Mouse (Mus musculus) megakaryocyte progenitor cell, adult 5-6 weeks (primary cell): ENCODE results near the gene Antxr1. TPM values are rescaled to one million over a fixed set of nuclear protein-coding genes. Genes with fewer than 3 reads are reported as not detected.

Experiments used
- ATAC-seq: replicated peaks from 2 replicates; pipeline ENCODE4 v1.8.0; 2016; ENCODE audit warnings: mild to moderate bottlenecking, moderate TSS enrichment, inconsistent platforms; ENCODE audit not compliant: poor library complexity
- total RNA-seq, 2 experiments: library from RNA; stranded (forward) in 1 of 2; stranded (reverse) in 1 of 2; fragments of 157-497, 149-512 nt in 1 of 2; fragments of 200-1000 nt in 1 of 2; gene quantifications; 2 replicates each; pipeline versions ENCODE4 v1.2.3 to v1.2.4; 2015 to 2017

The Antxr1 gene
- total RNA-seq, 2 experiments from 2014 or later: 0.08 to 1.2 TPM

DNA sequence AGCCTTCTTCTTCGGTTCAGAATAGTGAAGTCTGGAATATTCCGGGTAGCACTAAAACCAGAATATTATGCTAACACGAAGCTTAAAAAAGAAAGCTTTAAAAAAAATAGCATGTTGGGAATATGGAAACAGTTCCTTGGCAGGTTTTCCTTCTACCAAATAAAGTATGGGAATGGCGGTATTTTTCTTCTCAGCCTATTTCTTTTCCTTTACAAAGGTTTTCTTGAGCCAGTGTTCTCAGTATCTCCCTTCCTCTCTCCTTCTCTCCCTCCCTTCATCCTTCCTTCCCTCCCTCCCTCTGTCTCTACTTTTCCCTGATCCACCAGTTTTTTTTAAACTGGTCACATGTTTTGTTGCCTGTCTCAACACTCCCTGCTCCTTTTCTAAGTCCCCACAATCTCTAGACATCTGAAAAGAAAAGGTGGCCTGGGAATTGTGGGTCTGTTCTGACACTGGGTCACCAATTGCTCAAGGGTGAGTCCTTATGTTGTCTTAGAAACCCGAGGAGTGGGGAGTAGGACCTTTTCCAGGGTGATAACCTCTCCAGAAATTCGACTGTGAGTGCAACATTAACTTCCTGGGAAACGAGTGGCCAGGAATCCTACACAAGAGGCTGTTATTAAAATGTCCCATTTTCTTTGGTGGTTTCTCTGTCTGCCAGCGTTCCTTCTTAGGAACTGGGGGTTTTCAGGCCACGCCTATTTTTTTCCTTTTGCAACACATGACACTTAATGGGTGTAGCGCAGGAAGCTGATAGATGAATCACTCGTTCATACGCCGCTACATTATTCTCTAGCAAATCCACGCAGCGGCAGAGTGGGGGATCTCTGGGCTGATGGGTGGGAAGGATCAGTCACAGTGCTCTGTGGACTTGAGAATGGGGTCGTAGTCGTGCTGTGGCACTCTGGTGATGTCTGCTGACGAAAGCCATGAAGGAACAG is 42.4 kb downstream of the Antxr1 start:
- ATAC-seq: no peak

GRCm38 (mm10) chr6:87287251-87287650 is 48.4 kb downstream of the Antxr1 start:
- ATAC-seq: no peak

DNA sequence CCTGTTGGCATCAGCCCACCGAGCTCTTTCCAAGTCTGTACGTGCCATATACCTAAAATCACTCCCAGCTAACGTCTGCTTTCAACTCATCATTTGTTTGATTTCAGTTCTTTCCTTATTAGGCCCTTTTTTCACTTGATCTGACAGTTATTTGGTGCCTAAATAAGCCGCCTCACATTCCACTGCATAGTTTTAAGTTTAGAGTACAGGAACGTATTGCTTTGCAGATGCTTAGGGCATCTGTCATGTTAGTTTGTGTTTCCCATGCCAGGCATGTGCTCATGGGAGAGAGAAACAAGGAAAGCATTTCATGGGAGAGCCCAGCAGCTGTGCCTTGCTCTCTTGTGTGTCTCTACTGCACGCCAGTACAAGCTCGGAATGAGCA is 50.3 kb downstream of the Antxr1 start:
- no peak for ATAC-seq

DNA sequence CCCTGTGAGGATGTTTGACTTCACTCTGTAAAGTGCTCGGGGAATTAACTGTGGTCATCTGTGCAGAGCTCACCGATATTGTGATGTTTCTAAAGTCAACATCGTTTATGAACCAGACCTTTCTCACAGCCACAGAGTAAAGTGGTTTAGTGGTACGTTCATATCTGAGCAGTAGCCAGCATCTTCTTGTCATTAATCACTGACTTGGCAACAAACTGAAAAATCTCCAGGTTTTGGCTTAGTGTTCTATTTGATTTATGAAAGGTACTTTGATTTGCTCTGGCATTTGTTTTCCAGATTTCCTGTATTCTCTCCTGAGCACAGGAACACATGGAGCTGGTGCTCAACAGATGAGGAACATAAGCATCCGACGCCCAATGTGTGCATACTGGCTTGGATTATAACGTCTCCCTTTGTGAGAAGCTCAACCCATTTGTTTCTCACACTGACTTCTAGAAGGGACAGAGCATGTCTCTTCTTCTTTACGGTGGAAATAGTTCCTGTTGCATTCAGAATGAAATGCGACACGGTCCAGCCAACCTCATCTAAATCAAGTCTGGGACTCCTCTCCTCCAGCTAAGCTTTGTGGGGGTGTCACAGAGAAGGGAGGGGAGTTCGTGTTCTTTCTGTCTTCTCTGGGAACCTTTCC is 50.8 kb downstream of the Antxr1 start:
- no peak for ATAC-seq

GRCm38 (mm10) chr6:87282346-87282781 is 53.3 kb downstream of the Antxr1 start:
- no peak for ATAC-seq

- ATAC-seq: no peak
Measured at GRCm38 (mm10) chr6:87281771-87282170, 53.9 kb downstream of the Antxr1 start.

DNA sequence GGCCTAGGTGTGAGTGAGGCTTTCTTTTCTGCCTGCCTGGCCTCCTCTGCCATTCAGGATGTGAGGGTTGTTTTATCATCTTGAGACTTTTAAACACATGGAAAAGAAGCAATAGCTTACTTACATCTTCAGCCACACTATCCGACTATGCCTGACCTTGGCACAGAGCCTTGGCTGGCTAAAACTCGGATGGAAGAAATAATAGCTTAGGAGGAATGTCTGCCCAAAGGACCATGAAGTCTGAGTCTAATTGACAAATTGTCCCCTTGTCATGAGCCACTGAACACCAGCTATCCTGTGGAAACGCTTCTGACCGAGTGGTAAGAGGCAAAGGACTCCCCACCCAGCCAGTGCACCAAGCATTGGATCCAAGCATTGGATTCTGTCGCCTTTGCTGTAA is 57.5 kb downstream of the Antxr1 start:
- ATAC-seq: no peak

- ATAC-seq: 0 out of 2 replicates have a peak, but pooled peaks have one; percentile 31
Measured at GRCm38 (mm10) chr6:87277527-87277926, 58.1 kb downstream of the Antxr1 start.

GRCm38 (mm10) chr6:87276941-87277340 is 58.7 kb downstream of the Antxr1 start:
- no peak for ATAC-seq

DNA sequence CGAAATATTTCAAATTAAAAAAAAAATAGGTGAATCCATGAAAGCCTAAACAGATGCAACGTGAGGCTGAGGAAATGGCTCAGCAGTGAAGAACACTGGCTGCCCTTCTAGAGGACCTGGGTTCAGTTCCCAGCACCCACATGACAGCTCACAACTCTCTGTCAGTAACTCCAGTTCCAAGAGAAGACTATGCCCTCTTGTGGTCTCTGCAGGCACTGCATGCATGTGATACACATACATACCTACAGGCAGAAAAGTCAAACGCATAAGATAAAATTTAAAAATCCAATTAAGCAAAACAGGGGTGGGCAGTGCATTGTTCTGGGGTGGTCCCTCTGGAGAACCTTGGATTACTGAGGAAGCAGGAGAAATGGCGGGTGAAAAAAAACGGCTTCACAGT is 60.8 kb downstream of the Antxr1 start:
- no peak for ATAC-seq

- no peak for ATAC-seq
Measured at GRCm38 (mm10) chr6:87273791-87274190, 61.8 kb downstream of the Antxr1 start.

DNA sequence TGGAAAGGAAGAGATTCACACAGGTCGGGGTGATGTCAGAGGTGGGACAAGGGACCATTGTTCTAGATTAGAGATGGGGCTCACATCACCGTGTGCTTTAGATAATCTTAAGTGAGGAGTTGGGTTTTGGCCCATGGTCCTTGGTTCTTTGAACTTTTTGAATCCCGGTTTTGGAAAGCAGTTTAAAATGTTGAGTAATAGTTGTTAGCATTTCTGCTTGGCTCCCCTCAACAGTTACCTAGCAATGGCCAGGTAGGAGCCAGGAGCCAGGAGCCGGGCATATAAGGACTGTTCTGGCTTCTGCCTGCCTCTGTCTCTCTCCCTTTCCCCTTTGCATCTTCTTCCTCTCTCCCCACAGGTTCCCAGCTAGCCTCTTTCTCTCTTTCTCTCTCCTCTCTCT is 62.5 kb downstream of the Antxr1 start:
- no peak for ATAC-seq

- no peak for ATAC-seq
Measured at GRCm38 (mm10) chr6:87272202-87272601, 63.4 kb downstream of the Antxr1 start.

DNA sequence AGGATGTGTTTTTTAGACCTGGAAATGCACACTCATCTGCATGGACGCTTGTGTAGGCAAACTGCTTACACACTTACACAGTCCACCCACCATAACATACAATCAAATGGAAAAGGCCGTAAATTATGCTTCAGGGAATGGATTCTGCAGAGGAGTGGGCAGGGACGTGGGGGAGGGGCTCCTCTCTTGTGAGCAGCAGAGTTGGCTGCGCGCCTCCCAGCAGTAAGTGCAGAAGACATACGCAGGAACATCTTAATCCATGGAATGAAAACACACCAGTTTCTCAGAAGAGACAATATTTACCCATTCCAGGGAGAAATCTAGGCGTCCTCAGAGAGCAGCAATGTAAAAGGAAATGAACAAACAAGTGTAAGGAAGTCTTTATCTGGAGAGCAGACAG is 65.2 kb downstream of the Antxr1 start:
- no peak for ATAC-seq

GRCm38 (mm10) chr6:87269950-87270349 is 65.7 kb downstream of the Antxr1 start:
- ATAC-seq: no peak

DNA sequence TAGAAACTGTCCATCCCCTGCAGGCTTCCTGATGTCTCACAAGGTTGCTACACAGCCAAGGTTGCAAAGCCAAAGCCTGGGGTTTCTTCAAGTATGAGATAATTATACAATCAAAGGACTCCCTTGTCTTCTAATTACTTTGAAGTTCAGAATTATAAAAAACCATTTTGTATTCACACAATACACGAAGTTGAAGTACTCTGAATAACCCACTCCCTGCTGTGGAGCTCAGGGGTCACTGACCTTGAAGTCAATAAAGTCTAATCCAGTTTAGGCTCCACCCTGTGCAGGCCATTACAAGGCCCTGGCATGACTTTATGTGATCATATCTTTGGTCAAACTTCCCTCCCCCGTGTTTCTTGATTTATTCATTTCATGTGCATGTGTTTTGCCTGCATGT is 73.0 kb downstream of the Antxr1 start:
- no peak for ATAC-seq

- ATAC-seq: no peak
Measured at GRCm38 (mm10) chr6:87258976-87259375, 76.6 kb downstream of the Antxr1 start.

- no peak for ATAC-seq
Measured at GRCm38 (mm10) chr6:87257981-87258775, 77.4 kb downstream of the Antxr1 start.

GRCm38 (mm10) chr6:87257471-87257870 is 78.2 kb downstream of the Antxr1 start:
- no peak for ATAC-seq

DNA sequence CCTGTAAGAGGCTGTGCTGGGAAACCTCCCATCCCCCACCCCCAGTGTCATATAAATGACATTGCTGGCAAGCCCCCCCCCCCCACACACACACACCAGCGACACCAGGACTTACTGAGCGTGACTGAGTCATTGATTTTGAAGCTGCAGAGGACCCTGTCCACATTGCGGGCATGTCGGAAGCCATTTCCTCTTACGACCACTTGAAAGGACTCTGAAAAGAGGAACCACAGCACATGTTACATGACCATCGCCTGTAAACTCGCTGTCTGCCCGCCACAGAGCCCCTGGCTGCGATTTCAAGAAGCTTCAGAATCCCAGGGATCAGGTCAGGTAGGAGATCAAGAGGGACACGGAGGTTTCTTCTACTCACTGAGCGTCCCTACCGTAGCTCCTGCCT is 80.0 kb downstream of the Antxr1 start:
- peak; percentile 89 for ATAC-seq

- peak; percentile 62 for ATAC-seq
Measured at GRCm38 (mm10) chr6:87254756-87255155, 80.9 kb downstream of the Antxr1 start.
